Mouse (Mus musculus): ENCODE results near the gene Slc35e1.

DNA sequence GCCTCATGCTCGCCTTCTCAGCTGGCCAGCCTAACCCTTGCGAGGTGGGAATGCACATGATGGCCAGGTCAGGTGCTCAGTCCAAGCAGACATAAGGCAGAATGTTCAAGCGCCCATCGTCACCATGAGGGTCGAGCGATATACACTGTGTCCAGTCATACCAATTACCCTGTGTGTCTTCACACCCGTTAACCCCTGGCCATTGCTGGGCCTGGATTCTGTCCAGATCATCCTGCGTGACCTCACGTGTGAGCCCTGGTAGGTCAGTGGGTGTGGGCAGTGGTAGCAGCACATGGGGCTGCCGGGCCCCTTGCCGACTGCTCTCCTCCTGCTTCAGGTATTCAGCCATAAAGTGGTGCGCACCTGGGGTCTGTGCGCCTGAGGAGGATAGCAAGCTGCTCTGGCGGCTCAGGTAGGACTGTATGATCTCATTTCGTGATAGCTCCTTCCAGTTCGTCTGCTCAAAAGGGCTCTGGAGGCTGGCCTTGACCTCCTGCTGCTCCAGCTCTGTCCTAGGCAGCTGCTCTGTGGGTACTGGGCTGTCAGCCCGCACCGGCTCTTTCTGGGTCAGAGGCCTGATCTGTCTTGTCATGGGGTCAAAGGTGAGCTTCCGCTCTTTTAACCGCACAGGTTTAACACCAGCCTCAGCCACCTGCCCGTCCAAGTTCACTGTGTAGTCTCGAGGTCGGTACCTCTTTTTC, 3.1 kb upstream of the Slc35e1 start:
- TF ChIP-seq CTCF (IDR thresholded peaks at IDR 0.05; ENCODE audit: low read depth, low read length) = no peak
- TF ChIP-seq POLR2A (IDR thresholded peaks at IDR 0.05; ENCODE audit: extremely low read depth, insufficient read depth, low read length) = no peak
